Mouse (Mus musculus) adrenal gland (tissue): Measurements from ENCODE around the gene Hsf2bp.

Experiments
- intact Hi-C: fragments of 180-260 bp; cut with DNase I; formaldehyde crosslinking; loops from one replicate; pipeline ENCODE4 v1.15.1; 2025

Hsf2bp gene

DNA sequence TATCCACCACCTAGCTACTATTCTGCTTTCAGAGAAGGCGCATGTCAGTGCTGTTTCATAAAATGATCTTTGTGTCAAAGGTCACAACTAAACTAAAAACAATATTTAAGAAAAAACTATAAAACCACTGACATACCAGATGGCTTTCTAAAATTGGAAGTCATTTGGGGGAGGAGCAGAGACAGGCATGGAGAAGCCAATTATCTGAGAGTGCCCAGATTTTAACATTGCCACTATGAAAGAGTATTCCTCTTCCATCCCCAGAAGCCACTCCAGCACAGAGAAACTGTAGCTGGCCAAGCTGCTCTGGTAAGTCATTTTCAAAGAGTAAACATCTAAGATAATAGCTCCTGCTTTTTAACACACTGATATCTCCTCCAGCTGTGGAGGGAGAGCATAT, 49.2 kb downstream of the Hsf2bp start:
- intact Hi-C loops = no loop called here

DNA sequence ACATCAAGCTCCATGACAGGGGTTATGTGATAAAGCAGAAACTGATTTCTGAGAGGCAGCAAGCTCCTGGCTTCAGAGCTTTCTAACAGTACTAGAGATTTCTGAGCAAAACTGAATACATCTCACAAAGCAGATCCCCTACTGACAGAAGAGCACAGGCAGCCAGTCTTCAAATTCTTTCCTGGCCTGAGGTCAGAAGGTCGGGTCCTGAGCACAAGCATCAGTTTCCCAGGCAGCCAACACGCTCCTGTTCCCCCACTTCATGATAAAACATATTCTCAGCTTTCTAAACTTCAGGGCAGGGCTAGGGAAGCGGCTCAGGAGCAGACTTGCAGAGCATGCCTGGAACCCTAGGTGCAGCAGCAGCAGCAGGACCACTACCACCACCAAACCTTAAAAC, 52.7 kb downstream of the Hsf2bp start:
- intact Hi-C loops = no loop called here

DNA sequence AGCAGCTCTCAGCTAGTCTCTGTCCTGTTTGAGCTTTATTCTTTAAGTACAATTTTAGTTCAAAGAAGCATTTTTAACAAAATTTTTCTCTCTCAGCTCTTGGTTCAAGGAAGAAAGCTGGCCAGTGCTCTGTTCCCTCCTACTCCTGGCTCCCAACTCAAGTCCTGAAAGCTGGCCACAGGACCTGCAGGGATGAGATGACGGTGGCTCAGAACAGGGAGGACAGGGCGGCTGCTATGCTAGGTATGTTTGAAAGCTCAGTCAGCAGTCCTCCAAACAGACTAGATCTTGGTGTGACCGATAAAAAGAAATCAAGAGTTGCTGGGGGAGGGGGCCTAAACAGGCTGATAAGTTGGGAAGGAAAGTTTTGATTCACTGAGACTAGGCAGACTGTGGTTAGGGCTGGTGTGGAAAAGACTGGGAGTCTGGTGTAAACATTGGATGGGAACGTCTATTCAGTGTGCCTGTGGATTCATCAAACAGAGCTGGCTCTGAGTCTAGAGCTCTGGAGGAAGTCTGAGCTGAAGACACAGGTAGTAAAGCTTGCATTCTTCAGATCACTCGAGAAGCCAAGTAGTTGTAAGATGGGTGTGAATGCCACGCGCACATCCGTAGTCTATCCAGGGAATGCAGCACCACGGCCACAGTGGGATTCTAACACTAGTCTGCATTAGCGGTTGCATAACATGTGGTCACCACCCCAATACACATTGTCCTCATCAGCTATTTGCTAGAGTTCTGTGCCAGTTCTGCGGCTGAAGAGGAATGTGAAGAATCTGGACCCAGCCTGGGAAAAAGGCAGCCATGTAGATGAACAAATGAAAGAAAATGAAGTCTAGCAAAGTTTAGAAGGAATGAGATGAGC, 53.6 kb downstream of the Hsf2bp start:
- intact Hi-C loops = no loop called here

GRCm38 (mm10) chr17:31979888-31980287, 56.3 kb downstream of the Hsf2bp start:
- intact Hi-C loops = no loop called here

GRCm38 (mm10) chr17:31977131-31977530, 59.0 kb downstream of the Hsf2bp start:
- intact Hi-C loops = no loop called here

DNA sequence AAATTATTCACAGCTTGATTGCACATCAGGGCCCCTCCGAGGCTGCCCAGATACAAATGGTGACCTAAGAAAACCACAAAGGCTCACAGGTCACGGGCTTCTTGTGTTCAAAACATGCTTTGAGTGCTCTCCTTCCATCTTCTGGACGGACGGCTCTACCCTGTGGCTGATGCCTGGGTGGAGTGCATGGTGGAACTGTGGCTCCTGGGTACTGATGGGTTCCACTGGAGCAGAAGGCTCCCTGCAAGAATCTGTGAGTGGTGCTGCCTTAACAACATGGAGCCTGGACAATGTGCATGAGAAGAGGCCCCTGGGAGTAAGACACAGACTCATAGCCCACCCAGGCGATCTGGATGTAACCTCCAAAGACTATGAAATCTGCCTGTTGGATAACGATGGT, 59.6 kb downstream of the Hsf2bp start:
- intact Hi-C loops = no loop called here

DNA sequence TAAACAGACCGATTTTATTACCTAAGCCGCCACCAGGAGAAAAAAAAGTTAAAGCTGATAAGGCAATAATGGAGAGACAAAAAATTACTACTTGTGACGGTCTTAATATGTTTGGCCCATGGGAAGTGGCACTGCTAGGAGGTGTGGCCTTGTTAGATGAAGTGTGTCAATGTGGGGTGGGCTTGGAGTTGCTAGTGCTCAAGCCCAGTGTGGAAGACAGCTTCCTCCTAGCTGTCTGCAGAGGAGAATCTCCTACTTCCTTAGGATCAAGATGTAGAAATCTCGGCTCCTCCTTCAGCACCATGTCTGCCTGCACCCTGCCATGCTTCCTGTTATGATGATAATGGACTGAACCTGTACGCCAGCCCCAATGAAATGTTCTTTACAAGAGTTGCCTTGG, 61.5 kb downstream of the Hsf2bp start:
- intact Hi-C loops = no loop called here

- intact Hi-C loops = no loop called here
Observed at GRCm38 (mm10) chr17:31973664-31974230, 62.4 kb downstream of the Hsf2bp start.

DNA sequence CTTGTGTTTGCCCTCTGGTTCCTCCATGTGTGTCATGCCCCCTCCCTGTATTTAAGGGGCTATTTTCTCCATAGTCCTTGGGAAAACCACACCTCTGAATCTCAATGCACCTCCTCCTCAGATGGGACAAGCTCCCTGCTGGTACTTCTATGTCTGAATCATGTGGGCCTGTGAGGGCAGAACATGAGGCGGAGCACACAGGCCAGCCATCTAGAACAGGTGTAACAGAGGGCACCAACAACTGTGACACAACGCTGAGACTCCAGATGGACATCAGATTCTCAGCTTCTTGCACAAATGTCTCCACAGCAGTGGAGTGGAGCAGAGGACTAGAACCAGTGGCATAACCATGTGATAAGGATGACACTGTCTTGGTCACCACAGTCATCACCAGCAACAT, 65.3 kb downstream of the Hsf2bp start:
- intact Hi-C loops = no loop called here

DNA sequence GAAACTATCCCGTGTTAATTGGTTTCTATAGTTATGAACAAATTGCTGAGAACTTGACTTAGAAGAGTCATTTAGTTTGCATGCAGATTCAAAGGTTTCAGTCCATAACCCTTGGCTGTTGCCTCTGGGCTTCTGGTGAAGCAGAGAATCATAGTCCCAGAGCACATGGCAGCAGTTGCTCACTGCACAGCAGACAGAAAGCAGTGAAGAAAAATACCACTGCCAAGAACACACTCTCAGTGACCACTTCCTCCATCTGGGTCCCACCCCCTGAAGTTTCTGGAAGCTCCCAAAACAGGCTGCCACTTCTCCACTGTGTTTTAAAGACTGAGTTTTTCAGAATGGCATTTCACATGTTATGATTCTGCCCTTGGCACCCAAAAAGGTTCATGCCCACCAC, 67.3 kb downstream of the Hsf2bp start:
- intact Hi-C loops = no loop called here

GRCm38 (mm10) chr17:31967311-31967710, 68.8 kb downstream of the Hsf2bp start:
- intact Hi-C loops = no loop called here

GRCm38 (mm10) chr17:31966566-31966965, 69.6 kb downstream of the Hsf2bp start:
- intact Hi-C loops = no loop called here

DNA sequence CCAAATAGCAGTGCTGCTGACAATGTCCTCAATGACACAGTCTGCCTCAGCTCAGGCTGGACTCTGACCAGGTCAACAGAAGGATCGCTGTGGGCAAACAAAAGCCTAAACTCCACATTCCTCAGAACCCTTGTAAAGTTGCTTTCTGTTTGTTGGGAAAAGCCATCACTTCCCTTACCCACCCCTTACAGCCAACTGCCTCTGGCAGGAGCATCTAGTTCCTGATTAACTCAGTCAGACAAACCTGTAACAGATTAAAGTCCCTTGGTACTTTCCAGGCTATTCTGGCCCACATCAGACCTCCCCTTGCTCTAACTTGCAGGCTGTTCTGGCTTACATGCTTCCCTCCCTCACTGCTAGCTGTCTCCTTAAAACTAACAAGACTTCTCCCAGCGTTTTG, 70.5 kb downstream of the Hsf2bp start:
- intact Hi-C loops = no loop called here

DNA sequence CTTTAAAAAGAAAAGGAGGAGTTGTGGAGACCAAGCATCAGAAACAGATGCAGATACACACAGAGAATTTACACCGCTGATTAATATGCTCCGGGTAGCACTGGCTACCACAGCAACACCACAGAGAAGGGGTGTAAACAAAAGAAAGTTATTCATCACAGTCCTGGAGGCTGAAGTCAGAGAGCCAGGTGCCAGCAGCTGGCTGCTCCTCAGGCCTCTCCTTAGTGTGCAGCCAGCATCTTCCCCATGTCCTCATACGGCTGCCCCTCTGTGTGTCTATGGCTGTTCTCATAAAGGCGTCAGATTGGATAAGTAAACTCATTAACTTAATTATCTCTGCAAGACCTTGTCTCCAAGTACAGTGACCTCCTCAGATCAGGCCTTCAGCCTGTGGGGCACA, 73.2 kb downstream of the Hsf2bp start:
- intact Hi-C loops = no loop called here

DNA sequence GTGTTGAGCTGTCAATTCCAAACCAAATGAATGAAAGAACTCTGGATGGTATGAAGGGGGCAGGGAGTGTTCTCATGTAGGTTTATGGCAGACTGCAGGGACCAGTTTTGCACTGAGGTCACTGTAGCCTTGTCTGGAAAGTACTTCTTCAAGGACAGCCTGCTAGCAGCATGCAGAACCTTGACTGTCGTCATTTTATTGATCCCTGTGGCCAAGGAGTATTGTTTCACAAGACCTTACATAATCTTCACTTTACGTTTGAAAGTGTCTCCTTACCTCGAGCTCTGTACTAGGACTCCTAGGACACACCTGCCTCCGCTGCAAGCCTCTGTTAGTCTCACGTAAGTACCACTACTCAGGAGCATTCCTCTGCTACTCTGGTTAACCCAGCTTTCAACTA, 73.9 kb downstream of the Hsf2bp start:
- intact Hi-C loops = no loop called here

- intact Hi-C loops = no loop called here
Observed at GRCm38 (mm10) chr17:31954551-31955140, 81.5 kb downstream of the Hsf2bp start.

- intact Hi-C loops = no loop called here
Observed at GRCm38 (mm10) chr17:31949076-31949475, 87.1 kb downstream of the Hsf2bp start.

- intact Hi-C loops = no loop called here
Observed at GRCm38 (mm10) chr17:31946436-31946835, 89.7 kb downstream of the Hsf2bp start.

GRCm38 (mm10) chr17:31943881-31944539, 92.1 kb downstream of the Hsf2bp start:
- intact Hi-C loops = no loop called here

GRCm38 (mm10) chr17:31941616-31942015, 94.5 kb downstream of the Hsf2bp start:
- intact Hi-C loops = no loop called here

- intact Hi-C loops = no loop called here
Observed at GRCm38 (mm10) chr17:31940607-31941006, 95.5 kb downstream of the Hsf2bp start.
